Mouse (Mus musculus) embryonic fibroblast, embryonic 13.5 days (primary cell): ENCODE measurements around the gene Vgf.

Experiments
- CTCF ChIP-seq: IDR thresholded peaks from 2 replicates; pipeline ENCODE4 v1.5.1; 2011; ENCODE audit warnings: mild to moderate bottlenecking, control low read depth, low read length, moderate library complexity, borderline replicate concordance; ENCODE audit not compliant: insufficient read depth
- POLR2A ChIP-seq: IDR thresholded peaks from 2 replicates; pipeline ENCODE4 v1.6.1; 2011; ENCODE audit warnings: low read depth, mild to moderate bottlenecking, control low read depth, low read length, moderate library complexity

GRCm38 (mm10) chr5:137015913-137016312 is 10.3 kb upstream of the Vgf start:
- TF ChIP-seq CTCF, result no peak
- TF ChIP-seq POLR2A, result no peak
